Comparison of ENCODE assay signal across 27 mouse cellular contexts in the genomic region with DNA sequence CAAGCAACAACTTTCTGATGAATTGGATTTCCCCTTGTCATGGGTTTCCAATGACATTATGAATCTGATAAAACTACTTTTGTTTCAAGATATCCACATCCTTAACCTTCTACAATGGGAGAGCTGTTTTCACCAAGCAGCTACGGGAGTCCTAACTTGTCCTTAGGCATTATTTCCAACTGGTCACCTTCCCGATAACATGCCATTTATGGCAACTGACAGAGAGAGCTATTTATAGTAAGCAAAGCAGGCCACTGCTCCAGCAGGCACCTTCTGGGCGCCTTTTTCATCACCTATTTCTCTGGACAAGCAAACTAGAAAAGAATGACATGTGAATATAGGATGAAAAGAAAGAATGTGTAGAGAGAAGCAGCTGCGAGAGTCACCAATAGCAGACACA.
A peak's percentile ranks its signal among the peaks of the same experiment; 100 is the strongest.
DNase-seq lines count a peak whose midpoint lies in the region; ATAC-seq lines count a peak whose summit lies in the region.
"Had no signal": no experiment of that assay in that cellular context is flagged by ENCODE, and none has a peak within 500 bp of the region (broad histone marks: within the 10 kb centered on the region; RNA-seq: fewer than 3 reads in every experiment).

No protein-coding gene starts in this region.

- no peak for ATAC-seq in heart, embryonic 13.5 days (ENCODE audit: extremely low read depth, insufficient number of reproducible peaks, low FRiP score, low TSS enrichment)
- ATAC-seq: CD4-positive, CD25-positive, alpha-beta regulatory T cell, adult 4 months; forebrain, embryonic 15.5 days; hindbrain, embryonic 16.5 days; intestine, embryonic 16.5 days; lung, postnatal 0 days; Patski had no signal

- no peak overlapping the region for H3K9ac ChIP-seq in heart, embryonic 13.5 days
- H3K9ac ChIP-seq: forebrain, embryonic 15.5 days; kidney, embryonic 15.5 days; limb, embryonic 15.5 days; liver, embryonic 15.5 days; neural tube, embryonic 13.5 days; stomach, embryonic 15.5 days had no signal

- H3K4me1 ChIP-seq in heart, embryonic 13.5 days, result 0 out of 2 replicates have a peak, but pooled peaks cover 3% of the 10 kb centered on the region
- H3K4me1 ChIP-seq: kidney, embryonic 15.5 days; limb, embryonic 15.5 days; liver, embryonic 15.5 days; megakaryocyte, embryonic 14.5 days; stomach, embryonic 15.5 days had no signal

- H3K27ac ChIP-seq in heart, embryonic 13.5 days (replicated peaks), result peak overlapping the region; percentile 86
- H3K27ac ChIP-seq: forebrain, embryonic 15.5 days; kidney, embryonic 15.5 days; limb, embryonic 15.5 days; liver, embryonic 15.5 days; neural tube, embryonic 13.5 days; stomach, embryonic 15.5 days had no signal

- no peak overlapping the region for H3K4me3 ChIP-seq in heart, embryonic 13.5 days
- H3K4me3 ChIP-seq: forebrain, embryonic 15.5 days; kidney, embryonic 15.5 days; limb, embryonic 15.5 days; liver, embryonic 15.5 days; megakaryocyte, embryonic 14.5 days; neural tube, embryonic 13.5 days; stomach, embryonic 15.5 days had no signal

- no peak overlapping the region for H3K4me2 ChIP-seq in heart, embryonic 13.5 days
- H3K4me2 ChIP-seq: forebrain, embryonic 15.5 days; kidney, embryonic 15.5 days; limb, embryonic 15.5 days; liver, embryonic 15.5 days; neural tube, embryonic 13.5 days; stomach, embryonic 15.5 days had no signal

- H3K27me3 ChIP-seq in heart, embryonic 13.5 days (replicated peaks), result no peaks in the 10 kb centered on the region
- H3K27me3 ChIP-seq: forebrain, embryonic 15.5 days; limb, embryonic 15.5 days; liver, embryonic 15.5 days; neural tube, embryonic 13.5 days; stomach, embryonic 15.5 days had no signal

- DNase-seq in cerebellum, adult 11-12 months, result peak; percentile 11
- DNase-seq in cerebellum, adult 11 months, result no peak
- DNase-seq in heart, adult 9 months (ENCODE audit: low spot score in 2 of 2), result peak; percentile 4 to 32
- DNase-seq in heart, postnatal 4 days, result no peak
- peak; percentile 45 for DNase-seq in retina, postnatal 1 day
- DNase-seq in layer of hippocampus, postnatal 14 days (ENCODE audit: low spot score in 2 of 2), result no peak
- DNase-seq in lung, postnatal 10 days, result no peak
- DNase-seq: adrenal gland, postnatal 10 days; embryo, embryonic 11 days; kidney, postnatal 4 days; layer of hippocampus, adult 9-11 months; midbrain, embryonic 14.5 days; right cerebral cortex, postnatal 14 days; thymus, adult 18-20 months had no signal

- H3K36me3 ChIP-seq in heart, embryonic 13.5 days, result no peaks in the 10 kb centered on the region
- H3K36me3 ChIP-seq: forebrain, embryonic 15.5 days; kidney, embryonic 15.5 days; limb, embryonic 15.5 days; liver, embryonic 15.5 days; neural tube, embryonic 13.5 days; stomach, embryonic 15.5 days had no signal

- WGBS in heart, embryonic 13.5 days, result 45% methylated on average over 4 of the region's 4 CpGs

- no peaks in the 10 kb centered on the region for H3K9me3 ChIP-seq in heart, embryonic 13.5 days
- H3K9me3 ChIP-seq: forebrain, embryonic 15.5 days; kidney, embryonic 15.5 days; limb, embryonic 15.5 days; liver, embryonic 15.5 days; megakaryocyte, embryonic 14.5 days; neural tube, embryonic 13.5 days; stomach, embryonic 15.5 days had no signal

Comparison
In these comparisons a context has a peak if more than half of its experiments do, and no peak if none do; other contexts are left out.
1. DNase-seq: peak in cerebellum, adult 11-12 months (single experiment), heart, adult 9 months (2 of 2) and retina, postnatal 1 day (single experiment); none in cerebellum, adult 11 months (single experiment), heart, postnatal 4 days (single experiment), layer of hippocampus, postnatal 14 days (0 of 2) and lung, postnatal 10 days (single experiment).